Mouse (Mus musculus) cerebellum, adult 2 months (tissue): ENCODE measurements around the gene Ankrd45.

ENCODE experiments used
- CTCF ChIP-seq: fragments of 200-500 bp; IDR thresholded peaks from 2 replicates; pipeline ENCODE4 v1.5.1; 2011; ENCODE audit warnings: low read depth, mild to moderate bottlenecking, control low read depth, low read length, moderate library complexity, borderline replicate concordance; ENCODE audit not compliant: insufficient read depth
- POLR2A ChIP-seq: fragments of 200-500 bp; IDR thresholded peaks from 2 replicates; pipeline ENCODE4 v1.6.1; 2011; ENCODE audit warnings: low read length, control low read depth, borderline replicate concordance; ENCODE audit not compliant: insufficient read depth

DNA sequence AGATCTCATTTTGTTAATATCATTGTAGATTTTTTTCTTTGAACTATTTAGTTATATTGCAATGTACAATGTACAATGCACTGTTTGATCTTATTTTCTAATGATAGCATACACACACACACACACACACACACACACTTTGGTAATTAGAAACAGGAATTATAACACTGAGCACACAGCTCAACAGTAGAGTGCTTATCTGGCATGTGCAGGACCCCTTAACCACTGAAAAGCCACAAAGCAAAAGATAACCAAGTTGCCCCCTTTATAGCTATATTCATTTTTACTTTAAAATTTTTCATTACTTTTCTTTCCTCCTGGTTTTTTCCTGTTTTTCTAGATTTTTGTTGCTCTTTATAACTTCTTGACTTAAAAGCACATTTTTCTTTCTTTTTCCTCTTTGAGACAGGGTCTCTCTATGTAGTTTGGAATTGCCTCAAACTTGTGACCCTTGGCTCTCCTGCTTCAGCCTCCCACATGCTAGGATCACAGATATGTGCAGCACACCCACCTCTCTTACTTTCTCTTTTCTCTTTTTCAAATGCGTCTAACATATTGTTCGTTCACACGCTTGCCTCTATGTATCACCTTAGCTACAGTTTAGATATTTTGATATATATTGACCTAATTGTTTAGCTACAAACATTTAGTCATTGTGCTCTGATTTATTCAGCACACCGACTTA lies 42.6 kb upstream of the Ankrd45 start:
- no peak for TF ChIP-seq CTCF
- TF ChIP-seq POLR2A = no peak
